Mouse (Mus musculus) kidney, adult 11 months (tissue): ENCODE results near the gene Ift43.

Experiments
- DNase-seq: peaks from one replicate; pipeline ENCODE4 v3.0.0; 2022

Gene Ift43

DNA sequence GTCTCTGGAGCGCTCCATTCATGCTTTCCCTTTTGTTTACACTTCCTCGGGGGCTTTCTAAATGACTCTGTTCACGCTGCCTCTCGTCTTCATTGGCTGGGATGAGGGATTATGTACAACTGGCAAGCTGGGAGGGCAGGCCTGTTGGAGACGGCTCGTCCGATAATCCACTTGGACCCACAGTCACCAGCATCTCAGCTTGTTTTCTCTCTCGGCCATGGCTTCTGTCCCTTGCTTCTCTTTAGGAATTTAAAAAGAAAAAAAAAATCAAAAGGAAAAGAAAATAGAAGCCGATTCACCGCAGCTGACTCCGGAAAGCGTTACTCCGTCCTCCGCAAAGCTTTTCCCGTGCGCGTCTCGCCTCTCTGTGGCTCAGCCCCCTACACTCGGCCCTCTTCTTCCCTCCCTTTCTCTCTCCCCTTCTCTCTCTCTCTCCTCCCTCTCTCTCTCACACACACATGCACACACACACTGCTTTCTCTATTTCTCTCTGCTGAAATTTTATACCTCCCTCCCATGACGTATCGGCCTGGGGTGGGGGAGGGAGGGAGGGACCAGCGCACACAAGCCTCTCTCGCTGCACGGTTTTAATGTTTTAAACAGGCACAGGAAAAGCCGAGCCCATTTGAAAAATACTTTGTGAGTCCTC, 3.7 kb upstream of the Ift43 start, which contains the start of gene Tgfb3:
TSS of gene Tgfb3 (minus strand) at position 489 of the 649 bp plus-strand sequence.
- DNase-seq = no peak

DNA sequence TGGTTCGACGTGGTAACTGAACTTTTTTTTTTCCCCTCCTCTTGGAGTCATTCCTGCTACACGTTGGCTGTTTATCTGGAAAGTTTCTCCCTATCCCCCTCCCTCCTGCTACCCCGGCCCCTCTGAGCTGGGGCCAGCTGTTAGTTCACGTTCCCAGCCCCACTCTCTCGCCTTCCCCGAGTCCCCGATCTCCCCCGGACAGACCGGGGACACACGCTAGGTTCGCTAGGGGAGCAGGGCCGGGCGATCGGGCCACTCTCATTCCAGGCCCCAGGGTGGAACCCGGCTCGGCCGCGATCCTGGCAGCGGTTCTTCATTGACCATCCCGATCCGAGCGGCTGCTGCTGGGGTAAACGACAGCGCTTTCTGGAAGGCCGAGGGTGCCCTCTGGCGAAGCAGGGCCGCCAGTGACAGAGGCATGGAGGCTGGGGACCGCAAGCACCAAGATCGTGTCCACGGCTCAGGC, 3.1 kb upstream of the Ift43 start:
- peak; percentile 86 for DNase-seq

DNA sequence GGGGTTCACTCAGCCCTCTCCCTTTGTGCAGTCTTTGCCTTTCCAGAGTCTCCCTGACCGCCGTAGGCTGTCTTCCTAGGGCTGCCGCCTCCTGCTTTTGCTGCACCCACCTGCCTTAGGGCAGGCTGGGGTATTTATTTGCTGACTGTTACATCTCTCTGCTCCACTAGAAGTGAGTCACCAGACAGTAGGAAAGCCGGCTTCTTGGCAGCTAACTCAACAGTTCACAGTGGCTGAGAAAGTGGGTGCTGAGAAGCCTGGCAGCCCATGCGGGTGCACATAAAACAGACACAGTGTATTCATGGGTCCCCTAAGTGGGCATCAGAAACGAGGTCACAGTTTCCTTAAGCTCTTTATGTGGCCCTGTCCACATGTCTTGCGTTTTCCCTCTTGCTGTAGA, 3.5 kb downstream of the Ift43 start:
- no peak for DNase-seq

DNA sequence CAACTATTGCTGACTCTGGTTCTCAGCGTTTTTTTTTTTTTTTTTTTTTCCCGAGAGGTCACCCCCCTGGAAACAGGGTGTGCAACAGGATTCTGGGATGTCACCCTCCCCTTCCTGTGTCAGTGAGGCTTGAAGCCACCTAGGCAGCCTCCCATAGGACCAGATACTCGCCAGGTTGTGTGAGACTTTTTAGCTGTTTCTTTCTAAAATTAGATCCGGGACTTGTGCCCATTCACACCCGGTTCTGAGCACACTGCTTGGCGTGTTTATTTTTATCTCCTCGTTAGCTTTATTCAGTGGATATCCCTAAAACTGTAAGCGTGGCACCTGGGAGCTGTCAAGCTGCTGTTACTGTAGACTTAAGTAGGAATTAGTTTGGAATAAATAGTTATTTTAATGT, 4.2 kb downstream of the Ift43 start:
- no peak for DNase-seq

DNA sequence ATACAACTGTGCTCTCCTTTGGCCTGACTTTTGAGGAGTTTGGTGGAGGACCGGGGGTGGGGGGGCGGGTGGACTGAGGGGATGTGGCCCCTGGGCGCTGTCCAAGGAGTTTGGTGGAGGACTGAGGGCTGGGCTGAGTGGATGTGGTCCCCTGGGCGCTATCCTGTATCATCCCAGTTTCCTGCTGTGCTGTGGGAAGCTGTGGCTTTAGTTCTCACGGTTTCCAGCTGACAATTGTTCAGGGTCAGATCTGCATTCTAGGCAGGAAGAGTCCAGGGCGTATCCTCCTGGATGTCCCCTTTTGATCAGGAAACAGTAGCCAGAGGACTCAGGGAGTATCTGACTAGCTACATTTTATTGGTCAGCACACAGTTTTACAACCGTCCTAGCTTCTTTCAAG, 5.7 kb downstream of the Ift43 start:
- peak; percentile 55 for DNase-seq

DNA sequence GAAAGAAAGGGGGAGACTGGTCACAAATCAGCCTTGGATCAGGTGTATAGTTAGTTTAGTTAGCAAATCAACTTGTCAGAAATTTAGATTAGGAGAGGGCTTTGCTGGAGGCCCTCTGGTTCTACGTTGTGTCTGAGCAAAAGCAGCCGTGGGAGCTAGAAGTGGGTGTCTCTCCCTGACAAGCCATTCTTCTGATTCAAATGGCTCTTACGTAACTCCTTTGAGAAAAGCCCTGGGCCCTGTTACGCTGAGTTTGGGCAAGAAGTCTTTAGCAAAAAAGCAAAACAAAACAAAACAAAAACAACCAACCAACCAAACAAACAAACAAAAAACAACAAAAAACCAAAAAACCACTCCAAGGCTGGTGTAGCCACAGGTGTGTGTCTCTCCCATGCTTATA, 8.4 kb downstream of the Ift43 start:
- no peak for DNase-seq

DNA sequence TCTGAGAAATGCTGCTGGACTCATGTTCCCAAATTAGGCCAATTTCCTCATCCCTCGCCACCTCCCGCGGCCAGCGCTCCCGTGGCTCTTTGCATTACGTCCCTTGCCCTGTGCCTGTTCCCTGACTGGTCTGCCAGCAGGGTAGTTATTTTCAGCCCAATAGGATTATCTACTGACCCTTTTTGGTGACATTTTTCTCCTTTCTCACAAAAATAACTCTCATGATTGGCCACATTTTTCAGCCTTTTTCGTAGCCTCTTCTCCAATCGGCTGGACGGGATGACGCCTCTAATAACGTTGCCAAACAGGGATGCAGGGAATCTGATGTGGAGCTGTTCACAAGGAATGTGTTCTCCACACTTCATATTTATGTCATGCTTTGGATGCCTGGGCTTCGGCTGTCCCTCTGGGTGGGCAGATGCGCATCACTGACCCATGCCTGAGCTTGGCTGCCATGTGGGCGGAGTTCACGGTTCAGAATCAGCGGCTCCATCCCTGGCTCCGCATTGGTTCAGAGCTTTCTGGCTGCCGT, 9.3 kb downstream of the Ift43 start:
- peak; percentile 61 for DNase-seq

DNA sequence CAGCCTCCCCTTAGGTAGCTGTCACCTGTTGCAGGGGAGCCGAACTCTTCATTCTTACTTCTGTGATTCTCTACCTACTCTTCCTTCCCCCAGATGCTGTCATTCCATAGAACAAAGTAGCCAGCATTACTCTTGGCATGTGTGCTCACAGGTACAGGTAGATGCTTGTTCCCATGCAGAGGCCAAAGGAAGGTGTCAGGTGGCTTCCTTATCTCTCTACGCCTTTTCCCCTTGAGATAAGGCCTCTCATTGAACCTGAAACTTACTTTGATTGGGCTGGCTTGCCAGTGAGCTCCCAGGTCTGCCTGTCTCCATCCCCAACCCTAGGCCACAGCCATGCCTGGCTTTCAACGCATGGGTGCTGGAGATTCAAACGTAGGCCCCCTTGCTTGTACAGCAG, 11.7 kb downstream of the Ift43 start:
- DNase-seq = no peak

DNA sequence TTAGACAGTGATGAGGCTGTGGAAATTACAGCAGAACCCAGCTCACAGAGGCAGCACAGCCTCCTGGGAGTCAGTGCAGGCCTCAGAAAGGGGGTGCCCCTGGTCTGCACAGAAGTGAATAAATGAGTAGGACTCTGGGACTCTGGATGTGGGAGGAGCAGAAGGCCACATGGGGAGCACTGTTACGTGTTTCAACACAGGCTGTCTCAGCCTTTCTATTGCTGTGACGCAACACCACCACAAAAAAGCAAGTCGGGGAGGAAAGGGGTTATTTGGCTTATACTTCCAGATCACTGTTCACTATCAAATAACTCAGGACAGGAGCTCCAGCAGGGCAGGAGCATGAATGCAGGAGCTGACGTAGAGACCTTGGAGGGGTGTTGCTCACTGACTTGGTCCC, 13.5 kb downstream of the Ift43 start:
- no peak for DNase-seq

DNA sequence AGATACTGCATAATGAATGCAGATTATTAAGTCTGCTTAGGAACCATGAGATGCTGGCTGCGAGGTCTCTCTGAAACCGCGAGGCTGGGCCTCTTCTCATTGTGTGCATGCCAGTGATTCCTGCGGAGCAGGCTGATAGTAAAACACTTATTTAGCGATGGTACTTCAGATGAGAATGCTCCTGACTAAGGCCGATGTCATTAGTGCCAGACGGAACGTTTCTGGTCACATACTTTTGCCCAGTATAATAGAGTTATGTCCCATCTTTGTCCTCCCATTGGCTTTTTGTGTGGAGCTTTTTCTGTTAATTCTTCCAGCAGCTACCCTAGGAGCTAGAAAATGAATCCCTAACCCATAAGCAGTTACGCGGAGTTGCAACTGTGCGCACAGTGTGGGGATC, 15.4 kb downstream of the Ift43 start:
- DNase-seq = no peak

DNA sequence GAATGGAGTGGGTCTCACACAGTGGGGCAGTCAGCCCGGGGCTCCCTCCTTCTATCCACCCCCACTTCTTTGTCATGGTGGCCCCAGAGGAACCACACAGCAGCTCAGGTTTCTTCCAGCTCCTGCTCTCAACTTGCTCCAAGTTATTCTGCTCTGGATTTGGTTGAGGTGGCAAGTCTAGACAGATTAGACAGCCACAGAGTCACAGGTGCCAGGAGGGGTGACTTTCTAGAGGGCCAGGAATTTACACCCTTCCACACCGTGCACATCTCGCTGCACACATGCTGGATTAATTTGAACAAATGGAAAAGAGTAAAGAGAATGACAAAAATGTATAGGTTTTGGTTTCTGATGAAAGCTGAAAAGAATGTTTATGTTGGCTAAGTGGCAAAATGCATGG, 18.4 kb downstream of the Ift43 start:
- DNase-seq = no peak

DNA sequence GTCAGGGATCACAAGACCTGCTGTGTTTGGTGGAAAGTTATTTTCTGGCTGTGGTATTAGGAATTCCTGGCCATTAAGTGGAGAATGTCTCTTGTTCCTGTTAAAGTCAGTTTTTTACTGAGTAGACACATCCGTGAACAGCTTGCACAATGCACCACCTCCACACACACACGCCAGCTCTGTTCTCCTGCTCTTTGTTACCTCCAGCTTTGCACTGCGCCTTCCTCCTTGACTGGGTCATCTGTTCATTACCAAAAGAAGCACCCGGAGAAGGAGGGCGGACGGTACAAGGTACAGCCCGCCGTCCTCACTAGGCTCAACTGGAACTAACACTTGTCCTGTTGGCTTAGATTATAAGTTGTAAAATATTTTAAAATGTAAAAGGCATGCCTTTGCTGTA, 20.3 kb downstream of the Ift43 start:
- DNase-seq = peak; percentile 74

DNA sequence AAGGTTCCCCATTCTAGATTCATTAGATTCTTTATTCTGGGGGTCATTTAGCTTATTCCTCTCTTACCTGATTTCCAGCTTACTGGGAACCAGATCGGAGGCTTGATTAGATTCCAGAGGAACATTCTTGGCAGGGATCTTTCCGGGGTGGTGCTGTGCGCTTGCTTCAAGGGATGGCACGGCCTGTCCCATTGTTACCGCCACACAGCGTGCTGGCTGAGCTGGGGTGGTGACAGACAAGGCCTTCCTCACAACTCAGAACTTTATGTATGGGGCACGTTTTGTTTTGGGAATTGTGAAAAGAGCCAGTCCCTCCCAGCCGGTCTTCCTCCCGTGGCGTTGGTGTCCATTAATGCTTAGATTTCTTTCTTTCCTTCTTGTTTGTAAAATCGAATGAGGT, 21.1 kb downstream of the Ift43 start:
- DNase-seq = no peak

DNA sequence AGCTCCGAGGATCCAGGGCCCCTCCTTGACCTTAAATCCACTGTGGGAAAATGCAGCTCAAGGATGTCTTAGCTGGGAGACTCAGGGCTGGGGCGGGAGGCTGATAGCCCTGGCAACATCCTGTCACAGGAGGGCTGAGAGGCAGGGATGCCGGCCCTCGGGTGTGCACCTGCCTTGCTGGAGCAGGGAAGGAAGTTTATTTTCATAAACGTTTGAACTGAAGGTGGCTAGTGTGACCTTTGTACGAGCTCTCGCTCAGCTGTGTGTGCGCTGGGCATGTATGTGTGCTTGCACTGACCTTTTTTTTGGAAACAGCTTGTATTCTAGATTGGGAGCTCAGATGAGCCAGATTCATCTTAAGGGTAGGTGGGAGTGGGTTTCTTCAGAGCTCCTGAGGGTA, 21.5 kb downstream of the Ift43 start:
- peak; percentile 52 for DNase-seq

DNA sequence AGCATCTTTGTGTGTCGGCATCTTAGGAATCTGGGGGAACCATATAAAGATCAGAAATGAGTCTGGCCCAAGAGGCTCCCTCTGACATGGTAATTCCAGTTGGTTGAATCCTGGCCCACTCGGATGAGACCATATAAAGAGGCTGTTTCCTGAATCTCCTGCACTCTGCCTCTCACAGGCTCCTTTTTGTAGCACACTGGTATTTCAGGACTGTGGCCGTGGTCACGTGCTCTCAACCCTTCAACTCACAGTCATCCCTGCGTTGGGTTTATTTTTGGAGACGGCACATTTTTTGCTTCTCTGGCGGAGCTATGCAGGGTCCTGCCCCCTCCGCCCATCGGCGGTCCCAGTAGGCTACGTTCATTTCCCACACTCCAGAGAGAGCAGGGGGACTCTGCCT, 22.0 kb downstream of the Ift43 start:
- DNase-seq = peak; percentile 56

DNA sequence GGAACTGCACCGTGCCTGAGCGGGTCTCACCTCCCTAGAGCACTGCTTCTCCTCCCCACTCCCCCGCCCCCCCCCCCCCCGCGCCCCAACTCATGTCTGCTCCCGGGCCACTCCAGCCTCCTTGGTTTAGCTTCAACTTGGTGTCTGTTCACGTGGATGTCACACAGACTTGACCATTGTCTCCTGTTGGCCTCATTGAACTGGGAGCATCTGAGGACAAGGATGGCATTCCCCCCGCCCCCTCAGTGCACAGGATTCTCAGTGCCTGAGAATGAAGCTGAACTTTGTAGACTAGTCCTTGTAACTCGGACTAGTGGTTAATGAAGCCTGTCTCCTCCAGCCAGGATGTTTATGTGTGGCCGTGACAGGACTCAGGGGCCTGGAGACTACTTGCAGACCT, 23.2 kb downstream of the Ift43 start:
- DNase-seq = peak; percentile 41

DNA sequence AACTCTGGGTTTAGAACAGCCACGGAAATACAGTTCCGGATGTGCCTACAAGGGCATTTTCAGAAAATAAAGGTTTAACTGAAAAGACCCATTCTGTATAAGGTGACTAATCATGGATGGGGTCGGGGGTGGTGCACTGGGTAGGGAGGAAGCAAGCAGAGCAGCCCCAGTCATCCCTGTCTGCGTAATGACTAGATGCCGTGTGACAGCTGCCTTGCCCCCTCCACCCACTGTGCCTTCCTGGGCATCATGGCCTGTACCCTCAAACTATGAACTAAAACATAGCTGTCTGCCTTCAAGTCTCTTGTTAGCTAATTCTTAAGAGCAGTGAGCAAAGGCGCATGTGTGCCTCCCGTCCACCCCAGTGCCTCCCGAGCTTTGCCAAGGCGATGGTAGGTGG, 23.7 kb downstream of the Ift43 start:
- DNase-seq = no peak

DNA sequence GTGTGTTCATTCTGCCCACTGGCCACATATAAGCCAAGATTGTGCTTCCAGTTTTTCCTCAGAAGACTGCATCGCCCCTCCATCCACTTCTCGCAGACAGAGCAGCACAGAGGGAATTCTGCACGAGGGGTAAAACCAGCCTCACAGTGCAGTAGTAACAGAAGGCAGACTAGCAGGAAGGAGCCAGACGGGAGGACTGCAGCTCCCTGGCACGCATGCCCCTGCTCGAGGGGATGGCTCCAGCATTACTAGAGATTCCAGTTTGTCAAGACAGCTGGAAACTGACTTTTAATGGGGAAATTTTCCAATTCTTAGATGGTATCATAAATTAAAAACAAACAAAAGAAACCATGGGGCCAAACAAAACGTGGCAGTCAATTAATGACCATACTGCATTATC, 25.3 kb downstream of the Ift43 start:
- DNase-seq = no peak

DNA sequence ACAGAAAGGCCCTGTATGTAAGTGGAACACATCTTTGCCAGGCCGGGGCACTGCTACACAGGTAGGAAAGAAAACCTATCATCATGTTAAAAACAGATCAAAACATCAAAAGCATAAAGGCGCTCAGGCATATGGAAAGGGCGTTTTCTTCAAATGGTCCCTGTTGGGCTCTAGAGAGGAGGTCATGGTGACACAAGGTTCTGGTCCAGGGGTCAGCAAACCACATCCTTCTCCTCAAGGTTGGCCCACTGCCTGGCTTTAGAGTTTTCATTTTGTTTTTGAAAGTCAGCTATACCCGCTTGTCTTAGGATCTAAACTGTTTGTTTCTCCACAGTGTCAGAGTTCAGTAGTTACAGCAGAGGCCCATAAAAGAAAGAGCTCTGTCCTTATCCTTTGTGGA, 27.2 kb downstream of the Ift43 start:
- no peak for DNase-seq

DNA sequence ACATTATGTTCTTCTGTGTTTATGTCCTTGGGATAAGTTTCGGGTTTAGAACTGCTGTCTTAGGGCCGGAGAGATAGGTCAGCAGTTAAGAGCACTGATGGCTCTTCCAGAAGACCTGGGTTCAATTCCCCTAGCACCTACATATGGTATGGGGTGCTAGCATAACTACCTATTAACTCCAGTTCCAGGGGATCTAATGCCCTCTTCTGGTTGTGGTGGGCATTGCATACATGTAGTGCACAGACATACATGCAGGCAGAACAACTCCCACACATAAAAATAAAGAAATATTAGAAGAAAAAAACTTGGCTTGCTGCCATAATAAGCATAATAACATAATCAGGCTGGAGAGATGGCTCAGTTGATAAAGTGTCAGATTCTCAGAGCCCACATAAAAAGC, 28.3 kb downstream of the Ift43 start:
- DNase-seq = no peak

DNA sequence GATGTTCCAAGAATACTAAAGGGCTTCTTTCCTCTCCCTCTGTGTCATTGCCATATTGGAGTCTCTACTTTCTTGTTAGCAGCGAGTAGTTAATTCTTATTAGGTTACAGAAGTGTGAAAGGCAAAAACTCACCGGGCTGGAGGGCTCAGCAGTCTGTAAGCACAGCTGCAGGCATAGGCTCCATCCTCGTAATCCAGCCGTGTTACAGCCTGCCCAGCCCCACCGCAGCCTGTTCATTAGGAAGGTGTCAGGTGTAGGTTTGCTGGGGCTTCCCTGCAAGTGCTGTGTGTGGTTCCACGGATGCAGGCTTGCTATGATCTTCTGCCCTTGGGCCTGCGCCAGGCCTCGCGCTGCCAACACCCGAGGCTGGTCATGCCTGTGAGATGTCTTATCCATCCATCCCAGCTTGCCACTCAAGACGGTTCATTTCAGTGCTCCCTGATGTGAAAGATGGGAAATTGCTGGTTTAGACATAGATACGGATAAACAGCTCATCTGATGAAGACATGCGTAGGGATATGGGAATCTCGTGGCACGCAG, 34.0 kb downstream of the Ift43 start:
- no peak for DNase-seq

DNA sequence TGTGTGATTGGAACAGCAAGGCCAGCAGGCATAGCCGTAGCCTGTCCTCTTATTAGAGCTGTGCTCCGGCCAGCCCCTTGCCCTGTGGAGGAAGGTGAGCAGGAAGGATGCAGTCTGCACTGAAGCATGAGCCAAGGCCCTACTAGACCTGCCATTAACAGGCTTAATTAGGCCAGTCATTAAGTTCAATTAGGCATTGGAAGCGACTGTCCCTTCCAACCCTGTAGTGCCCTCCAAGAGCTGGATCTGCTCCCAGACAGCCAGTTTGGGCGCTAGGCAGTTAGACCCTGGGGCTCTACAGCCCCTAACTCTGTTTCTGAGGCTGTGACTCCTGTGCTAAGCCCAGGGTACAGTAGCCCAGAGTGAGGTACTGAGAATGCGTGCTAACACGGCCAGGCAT, 41.7 kb downstream of the Ift43 start:
- DNase-seq = no peak

DNA sequence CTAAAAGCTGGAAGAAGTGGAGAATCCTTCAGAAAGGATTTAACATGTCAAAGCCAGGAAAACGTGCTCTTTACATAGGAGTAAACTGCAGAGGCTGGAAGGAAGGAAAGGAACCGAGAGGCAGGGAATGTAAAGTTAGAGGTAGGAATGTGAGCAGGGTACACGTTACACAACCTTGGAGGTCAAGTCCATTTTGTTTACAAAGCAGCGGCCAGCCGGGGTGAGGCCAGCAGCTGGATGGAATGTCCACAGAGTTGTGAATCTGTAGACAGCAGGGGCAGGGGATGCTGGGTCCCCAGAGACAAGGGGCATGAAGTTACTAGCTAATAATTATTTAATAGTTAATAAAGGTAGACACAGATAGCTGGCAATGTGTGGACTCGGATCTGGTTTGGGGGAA, 45.8 kb downstream of the Ift43 start:
- DNase-seq = peak; percentile 79

DNA sequence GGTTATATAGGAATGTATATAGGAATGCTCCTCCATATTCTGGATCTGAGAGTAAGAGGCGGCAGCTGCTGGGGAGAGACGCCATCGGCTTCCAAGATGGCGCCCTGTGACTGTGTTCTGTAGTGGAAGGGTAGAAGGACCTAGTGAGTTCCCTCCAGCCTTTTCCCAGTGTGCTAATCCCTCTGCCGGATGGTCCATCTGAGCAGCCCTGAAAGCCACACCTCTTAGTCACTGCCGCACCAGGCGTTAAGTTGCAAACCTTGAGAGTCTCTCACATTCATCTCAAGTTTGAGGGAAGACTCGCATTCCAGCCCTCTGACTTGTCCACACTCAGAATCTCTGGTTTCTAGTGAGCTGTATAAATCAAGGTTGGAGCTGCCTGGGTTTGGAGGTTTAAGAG, 46.7 kb downstream of the Ift43 start:
- DNase-seq = no peak

DNA sequence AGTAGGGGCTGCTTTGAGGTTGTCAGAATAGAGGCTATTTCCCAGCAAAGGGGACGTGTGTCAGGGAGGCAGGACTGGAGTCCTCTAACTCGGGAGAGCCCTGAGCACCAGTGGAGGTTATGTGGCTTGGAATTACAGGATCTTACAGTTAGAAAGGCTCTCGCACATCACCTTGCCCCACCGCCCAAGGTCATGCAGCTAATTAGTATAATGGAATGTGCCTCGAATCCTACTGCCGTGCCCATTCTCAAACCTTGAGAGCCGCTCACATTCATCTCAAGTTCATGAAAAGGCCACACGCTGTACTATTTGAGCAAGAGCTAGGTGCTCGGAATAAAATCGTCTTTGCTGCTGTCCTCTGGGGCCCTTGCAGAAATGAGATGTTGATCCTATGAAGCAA, 47.4 kb downstream of the Ift43 start:
- peak; percentile 73 for DNase-seq
